Mouse (Mus musculus) CH12F3 (cell line): ENCODE results near the gene Olfr224.
"Not testable (repeated sequence)": the region's sequence is repeated elsewhere in the genome, so short reads cannot be mapped to it uniquely, and the experiment has no call there.

Experiments used
- in situ Hi-C: fragments of 300-500 bp; cut with MboI; formaldehyde crosslinking; loops from 2 replicates; pipeline ENCODE4 v1.14.3; 2020; ENCODE audit warnings: low sequenced_read_pairs

Olfr224 gene

GRCm38 (mm10) chr11:58570405-58570804 lies at the start of gene Olfr224:
Gene Olfr224, minus strand, starts transcription at chr11:58570553.
- in situ Hi-C loops: no loop called here

GRCm38 (mm10) chr11:58618793-58619192 lies 48.4 kb upstream of the Olfr224 start:
- in situ Hi-C loops: no loop called here

DNA sequence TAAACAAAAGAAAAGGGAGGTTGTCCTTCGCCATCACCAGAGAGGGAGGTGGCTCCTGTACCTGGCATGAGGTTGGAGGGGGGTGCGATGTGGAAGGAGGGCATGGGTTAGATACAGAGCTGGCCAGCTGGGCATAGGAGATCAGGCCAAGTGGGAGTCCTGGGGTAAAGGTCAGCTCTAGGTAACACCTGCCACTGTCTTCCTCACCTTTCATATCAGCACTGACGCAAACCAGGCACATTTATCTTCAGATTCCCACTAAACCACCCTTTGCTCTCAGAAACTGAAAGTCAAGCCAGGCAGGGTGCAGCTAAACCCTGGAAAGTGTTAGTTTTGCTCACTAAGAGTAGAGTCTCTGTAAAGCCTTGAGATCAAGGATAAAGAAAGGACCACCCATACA lies 48.0 kb upstream of the Olfr224 start:
- in situ Hi-C loops: no loop called here

DNA sequence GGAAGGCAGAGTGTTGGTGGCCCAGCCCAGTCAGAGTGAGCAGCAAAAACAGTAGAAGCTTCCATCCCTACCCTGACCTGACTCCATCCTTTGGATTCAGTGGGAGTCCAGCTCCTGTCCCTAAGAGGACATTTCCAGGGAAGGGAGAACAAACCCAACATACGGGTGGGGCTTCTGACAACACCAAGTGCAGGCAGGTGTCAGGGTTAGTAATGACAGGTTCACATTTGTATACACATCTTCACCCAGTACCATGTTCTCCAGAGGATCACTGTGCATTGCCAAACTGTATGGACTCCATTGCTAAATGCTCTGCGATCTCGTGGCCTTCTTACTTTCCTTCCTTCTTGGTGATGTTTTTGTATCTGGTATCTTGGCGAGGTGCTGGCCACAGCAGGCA lies 45.6 kb upstream of the Olfr224 start, which contains the start of gene 2210407C18Rik:
2210407C18Rik (minus strand) TSS at position 101 of the 400 bp plus-strand sequence.
- in situ Hi-C loops: no loop called here

GRCm38 (mm10) chr11:58614526-58614925 lies 44.2 kb upstream of the Olfr224 start:
- in situ Hi-C loops: no loop called here

DNA sequence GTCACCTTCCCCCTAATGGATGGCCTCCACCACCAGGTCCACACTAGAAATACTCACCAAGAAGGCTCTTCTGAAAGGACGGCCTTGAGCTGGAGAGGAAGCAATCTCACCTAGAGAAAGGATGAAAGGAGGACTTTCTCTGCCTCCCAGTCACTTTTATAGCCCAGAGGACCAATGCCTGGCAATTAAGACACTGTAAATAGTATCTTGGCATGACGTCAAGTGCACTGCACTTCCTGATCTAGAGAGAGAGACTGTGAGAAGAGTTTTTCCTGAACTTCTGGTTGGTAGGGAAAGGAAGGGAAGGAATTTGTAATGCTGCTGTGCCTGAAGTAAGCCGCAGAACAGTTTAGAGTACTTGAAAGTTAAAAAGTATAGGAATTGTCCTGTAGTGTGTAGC lies 43.0 kb upstream of the Olfr224 start:
- in situ Hi-C loops: no loop called here

DNA sequence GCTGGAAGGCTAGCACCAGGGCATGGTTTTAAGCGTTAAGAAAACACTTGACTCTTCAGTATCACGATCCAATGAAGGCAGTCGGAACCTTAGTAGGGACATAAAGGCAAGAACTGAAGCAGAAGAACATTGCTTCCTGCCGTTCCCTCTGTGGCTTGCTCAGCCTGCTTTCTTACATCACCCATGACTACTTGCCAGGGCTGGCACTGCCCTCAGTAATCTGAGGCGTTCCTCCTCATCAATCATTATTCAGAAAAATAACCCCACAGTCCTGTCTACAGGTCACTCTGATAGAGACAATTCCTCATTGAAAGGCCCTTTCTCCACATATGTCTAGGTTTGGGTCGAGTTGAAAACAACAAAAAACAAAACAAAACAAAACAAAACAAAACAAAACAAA lies 36.7 kb upstream of the Olfr224 start:
- in situ Hi-C loops: no loop called here

DNA sequence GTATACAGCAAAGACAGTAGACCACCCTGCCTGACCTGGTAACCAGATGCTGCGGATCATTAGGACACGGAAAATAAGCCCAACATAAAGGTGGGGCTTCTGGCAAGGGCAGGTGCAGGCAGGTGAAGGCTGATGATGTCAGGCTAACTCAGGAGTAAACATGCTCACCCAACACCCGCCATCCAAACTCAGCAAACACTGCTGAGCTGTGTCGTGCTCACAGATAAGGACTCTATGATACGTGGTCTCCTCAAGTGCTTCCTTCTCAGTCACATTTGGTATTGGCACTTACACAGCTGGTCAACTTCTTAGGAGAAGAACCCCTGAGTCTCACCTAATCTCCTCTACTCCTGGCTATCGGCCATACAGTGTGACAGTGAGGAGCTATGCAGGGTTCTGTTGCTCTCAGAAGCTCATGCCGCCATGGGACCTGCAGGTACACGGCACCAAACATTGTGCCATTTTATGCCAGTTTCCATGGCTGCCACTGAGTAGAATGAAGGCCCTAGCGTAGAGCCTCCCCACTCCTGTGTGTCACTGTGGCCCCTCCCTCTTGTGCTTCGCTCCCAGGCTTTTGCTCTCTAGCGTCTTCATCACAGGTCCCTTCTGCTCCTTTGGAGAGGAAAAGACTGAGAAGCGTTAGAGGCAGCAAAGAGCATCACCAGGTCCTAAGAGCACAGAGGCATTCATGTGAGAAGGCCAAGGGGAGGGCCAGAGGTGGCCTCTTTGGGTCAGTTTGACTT lies 36.0 kb upstream of the Olfr224 start:
- in situ Hi-C loops: no loop called here

- in situ Hi-C loops: no loop called here
These were observed 34.9 kb upstream of the Olfr224 start for GRCm38 (mm10) chr11:58605228-58605627.

- in situ Hi-C loops: no loop called here
These were observed 34.3 kb upstream of the Olfr224 start for GRCm38 (mm10) chr11:58604688-58605087.

DNA sequence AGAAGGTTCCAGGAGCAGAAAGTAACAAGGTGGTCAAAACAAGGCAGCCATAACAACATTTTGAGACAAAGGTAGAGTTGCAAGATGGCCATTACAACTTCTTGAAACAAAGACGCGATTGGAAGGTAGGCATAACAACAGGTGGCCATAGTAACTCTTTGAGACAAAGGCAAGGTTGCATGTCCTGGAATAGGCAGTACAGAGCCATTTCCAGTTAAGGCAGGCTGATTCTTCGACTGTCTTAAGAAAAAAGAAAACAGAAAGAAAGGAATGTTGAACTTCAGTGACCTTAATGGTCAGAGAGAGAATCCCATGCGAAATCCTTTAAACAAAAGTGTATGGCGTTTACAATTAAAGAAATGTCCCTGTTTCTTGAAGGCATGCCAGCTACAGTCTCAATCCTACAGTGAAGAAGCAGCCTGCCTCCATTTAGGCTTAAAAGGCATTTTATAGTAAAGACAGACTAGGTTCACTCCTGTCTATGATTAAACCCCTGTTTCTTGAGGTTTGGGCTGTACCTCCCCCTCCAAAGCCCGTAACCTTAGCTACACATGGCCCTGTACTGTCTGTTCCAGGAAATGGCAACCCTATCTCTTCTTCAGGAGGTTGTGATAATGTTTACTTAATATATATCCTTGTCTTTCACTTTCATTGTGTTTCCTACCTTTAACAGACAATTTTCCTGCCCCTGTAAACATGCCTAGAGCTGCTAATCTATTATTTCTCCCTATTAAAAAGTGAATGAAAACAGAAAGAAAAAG lies 32.6 kb upstream of the Olfr224 start:
- in situ Hi-C loops: no loop called here

- in situ Hi-C loops: no loop called here
These were observed 31.7 kb upstream of the Olfr224 start for GRCm38 (mm10) chr11:58602062-58602461.

- in situ Hi-C loops: no loop called here
These were observed 27.5 kb upstream of the Olfr224 start for GRCm38 (mm10) chr11:58597837-58598236.

DNA sequence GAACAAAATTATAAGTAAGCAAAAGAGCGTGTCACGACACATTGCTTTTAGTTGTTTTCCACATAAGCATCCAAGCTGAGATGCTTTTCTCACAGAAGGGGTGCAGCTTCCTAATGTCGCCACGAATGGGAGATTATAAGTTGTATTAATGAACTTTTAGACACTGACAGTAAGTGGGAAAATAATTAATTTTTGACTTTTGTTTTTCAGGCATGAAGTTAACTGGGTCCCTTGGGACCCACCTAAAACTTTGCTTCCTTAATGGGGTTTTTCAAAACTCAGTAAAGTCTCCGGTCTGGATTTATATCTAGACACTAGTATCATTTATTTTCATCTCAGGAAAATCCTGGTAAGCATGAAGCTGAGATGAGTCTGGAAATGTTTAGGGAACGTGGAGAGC lies 24.5 kb upstream of the Olfr224 start, which contains the start of gene Olfr324:
Olfr324 (plus strand) TSS at position 301 of the 400 bp plus-strand sequence.
- in situ Hi-C loops: no loop called here

GRCm38 (mm10) chr11:58588620-58589250 lies 18.4 kb upstream of the Olfr224 start:
- in situ Hi-C loops: no loop called here

DNA sequence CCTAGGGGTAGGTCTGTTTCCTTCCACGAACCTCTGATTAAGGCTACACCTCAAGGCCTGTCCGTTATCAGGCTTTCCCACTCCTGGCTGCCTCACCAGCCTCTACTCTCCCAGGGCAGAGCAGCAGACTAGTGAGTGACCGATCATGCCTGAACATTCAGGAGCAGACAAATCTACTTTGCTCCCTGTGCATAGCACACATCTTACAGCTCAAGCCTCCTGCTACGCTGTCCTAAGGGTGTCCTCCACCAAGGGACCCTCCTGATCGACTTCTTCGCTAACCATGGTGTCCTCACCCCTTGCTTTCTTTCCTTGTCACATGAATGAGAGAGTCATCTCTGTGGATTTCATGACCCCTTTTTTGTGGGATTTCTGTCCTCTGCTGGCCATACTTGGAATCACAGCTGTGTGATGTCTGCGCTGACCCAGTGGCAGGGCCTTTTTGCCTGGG lies 17.6 kb upstream of the Olfr224 start:
- in situ Hi-C loops: no loop called here

- in situ Hi-C loops: no loop called here
These were observed 8.3 kb upstream of the Olfr224 start for GRCm38 (mm10) chr11:58578636-58579035.

GRCm38 (mm10) chr11:58577430-58577829 lies 7.1 kb upstream of the Olfr224 start, which contains the start of gene Olfr325:
Gene Olfr325, plus strand, starts transcription at chr11:58577730.
- in situ Hi-C loops: no loop called here

GRCm38 (mm10) chr11:58555536-58555935 lies 14.8 kb downstream of the Olfr224 start, which contains the start of gene Olfr328:
Gene Olfr328, minus strand, starts transcription at chr11:58555636.
- in situ Hi-C loops: no loop called here

DNA sequence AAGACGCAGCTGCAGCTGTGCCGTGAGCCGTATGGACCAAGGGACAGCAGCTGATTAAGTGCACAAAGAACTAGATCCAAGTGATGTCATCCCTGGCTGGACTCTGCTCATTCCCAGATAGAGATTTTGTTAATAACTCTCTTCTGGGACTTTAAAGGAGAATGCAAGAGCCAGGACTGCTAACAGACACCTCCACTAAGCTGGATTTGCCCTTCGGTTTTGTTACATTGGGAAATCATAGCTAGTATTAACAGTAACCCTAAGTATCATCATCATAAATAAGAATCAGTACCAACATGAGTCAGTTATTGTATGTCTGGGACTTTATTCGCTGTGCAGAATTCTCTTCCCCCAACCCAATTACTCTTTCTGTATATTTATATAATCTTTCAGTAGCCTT lies 24.0 kb downstream of the Olfr224 start, which contains the start of gene Olfr329-ps:
Olfr329-ps (minus strand) TSS at position 101 of the 400 bp plus-strand sequence.
- in situ Hi-C loops: no loop called here

DNA sequence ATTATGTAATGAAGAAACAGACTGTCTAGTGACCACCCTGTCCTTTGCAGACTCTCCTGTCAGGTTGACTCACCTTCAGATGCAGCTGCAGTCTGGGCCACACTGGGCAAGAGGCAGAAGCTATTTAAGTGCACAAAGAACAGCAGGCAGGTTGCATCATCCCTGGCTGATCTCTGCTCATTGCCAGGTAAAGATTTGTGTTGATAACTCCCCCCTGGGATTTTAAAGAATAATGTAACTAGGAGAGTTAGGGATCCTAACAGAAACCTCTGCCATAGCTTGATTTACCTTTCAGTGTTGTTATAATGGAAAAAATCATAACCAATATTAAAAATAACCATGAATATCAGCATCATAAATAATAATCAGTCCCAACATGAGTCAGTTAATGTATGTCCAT lies 35.6 kb downstream of the Olfr224 start, which contains the start of gene Olfr330:
Olfr330 (minus strand) TSS at position 101 of the 400 bp plus-strand sequence.
- in situ Hi-C loops: not testable (repeated sequence)
